Mouse (Mus musculus) cerebellum, adult 9-11 months (tissue): ENCODE measurements around the gene Rcl1.

ENCODE experiments used
- DNase-seq: peaks from one replicate; pipeline ENCODE4 v3.0.0; 2022

Rcl1 gene

GRCm38 (mm10) chr19:29155552-29155951, 54.4 kb downstream of the Rcl1 start:
- no peak for DNase-seq

GRCm38 (mm10) chr19:29156417-29156816, 55.2 kb downstream of the Rcl1 start:
- DNase-seq = no peak

- DNase-seq = no peak
Measured at GRCm38 (mm10) chr19:29157678-29158466, 56.7 kb downstream of the Rcl1 start.

GRCm38 (mm10) chr19:29158486-29158885, 57.3 kb downstream of the Rcl1 start:
- DNase-seq = no peak

- DNase-seq = no peak
Measured at GRCm38 (mm10) chr19:29163817-29164527, 62.8 kb downstream of the Rcl1 start.

- DNase-seq = no peak
Measured at GRCm38 (mm10) chr19:29164528-29165166, 63.5 kb downstream of the Rcl1 start.

- DNase-seq = no peak
Measured at GRCm38 (mm10) chr19:29167938-29168337, 66.8 kb downstream of the Rcl1 start.

- DNase-seq = no peak
Measured at GRCm38 (mm10) chr19:29180336-29180735, 79.2 kb downstream of the Rcl1 start.

GRCm38 (mm10) chr19:29182166-29182565, 81.0 kb downstream of the Rcl1 start:
- DNase-seq = no peak

GRCm38 (mm10) chr19:29185122-29185521, 83.9 kb downstream of the Rcl1 start:
- DNase-seq = no peak

- no peak for DNase-seq
Measured at GRCm38 (mm10) chr19:29185552-29186232, 84.5 kb downstream of the Rcl1 start.

- no peak for DNase-seq
Measured at GRCm38 (mm10) chr19:29188879-29189278, 87.7 kb downstream of the Rcl1 start.
